Mouse (Mus musculus) ES-E14 (cell line): ENCODE results near the gene Unc45b.

Experiments
- CHD2 ChIP-seq: IDR thresholded peaks from 2 replicates; pipeline ENCODE4 v1.6.1; 2014; ENCODE audit warnings: mild to moderate bottlenecking, low read depth, low read length, inconsistent platforms
- MAFK ChIP-seq: IDR thresholded peaks from 2 replicates; pipeline ENCODE4 v1.6.1; 2014; ENCODE audit warnings: mild to moderate bottlenecking, low read depth, low read length, inconsistent platforms; ENCODE audit not compliant: insufficient read depth
- ZNF384 ChIP-seq: IDR thresholded peaks from 2 replicates; pipeline ENCODE4 v1.6.1; 2012; ENCODE audit warnings: low read depth, low read length, inconsistent platforms

DNA sequence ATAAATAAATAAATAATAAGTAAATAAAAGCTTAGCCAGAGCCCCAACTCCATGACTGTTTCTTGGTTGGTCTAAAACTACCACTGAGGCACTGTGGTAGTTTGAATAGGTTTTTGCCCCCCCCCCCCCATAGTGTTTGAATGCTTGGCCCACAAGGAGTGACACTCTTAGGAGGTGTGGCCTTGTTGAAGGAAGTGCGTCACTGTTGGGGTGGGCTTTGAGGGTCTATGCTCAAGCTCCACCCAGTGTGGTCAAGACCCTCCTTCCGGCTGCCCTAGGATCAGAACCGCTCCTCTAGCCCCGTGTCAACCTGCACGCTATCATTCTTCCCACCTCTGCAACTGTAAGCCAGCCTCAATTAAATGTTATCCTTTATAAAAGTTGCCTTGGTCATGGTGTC lies 34.7 kb upstream of the Unc45b start:
- TF ChIP-seq ZNF384, result no peak
- no peak for TF ChIP-seq CHD2
- no peak for TF ChIP-seq MAFK
